Mouse (Mus musculus): Measurements from ENCODE around the gene Pipox.

- no peak for TF ChIP-seq POLR2A (IDR thresholded peaks at IDR 0.05; ENCODE audit: extremely low read depth, insufficient read depth, low read length)
- no peak for TF ChIP-seq CTCF (IDR thresholded peaks at IDR 0.05; ENCODE audit: low read depth, low read length)
Observed at GRCm38 (mm10) chr11:77904707-77905106, 10.8 kb upstream of the Pipox start.

Measured in liver, adult 2 months (tissue).